ENCODE assay signal across 29 mouse cellular contexts in genomic region chr10:79838151-79838550, GRCm38 (mm10). TPM values are rescaled to one million over a fixed set of nuclear protein-coding genes. Genes with fewer than 3 reads are reported as not detected.
DNase-seq lines count a peak whose midpoint lies in the region; ATAC-seq and TF ChIP-seq lines count a peak whose summit lies in the region.
"Had no signal": no experiment of that assay in that cellular context is flagged by ENCODE, and none has a peak within 500 bp of the region (broad histone marks: within the 10 kb centered on the region; RNA-seq: fewer than 3 reads in every experiment).

No protein-coding gene starts in this region.

- no peak overlapping the region for H3K27ac ChIP-seq in kidney, embryonic 14.5 days (ENCODE audit: low read depth, low read length)
- no peak overlapping the region for H3K27ac ChIP-seq in liver, adult 2 months (replicated peaks; ENCODE audit: insufficient read depth, low read depth, low read length)
- H3K27ac ChIP-seq in liver, embryonic 12.5 days = no peak overlapping the region
- 0 out of 2 replicates have a peak overlapping the region, but pooled peaks have one; percentile 19 for H3K27ac ChIP-seq in bone marrow, adult 2 months (ENCODE audit: control insufficient read depth, insufficient read depth, low read depth, low read length, poor library complexity)
- no peak overlapping the region for H3K27ac ChIP-seq in midbrain, embryonic 10.5 days (replicated peaks)
- H3K27ac ChIP-seq: embryonic facial prominence, embryonic 12.5 days; heart, embryonic 15.5 days; hindbrain, embryonic 12.5 days; hindbrain, postnatal 0 days; intestine, embryonic 15.5 days; layer of hippocampus, adult 2 months; left cerebral cortex, adult 2 months; limb, embryonic 13.5 days; liver, embryonic 13.5 days; midbrain, embryonic 13.5 days; neural tube, embryonic 13.5 days had no signal

- H3K36me3 ChIP-seq in kidney, embryonic 14.5 days (ENCODE audit: control insufficient read depth, insufficient read depth, low read length) = no peaks in the 10 kb centered on the region
- no peaks in the 10 kb centered on the region for H3K36me3 ChIP-seq in liver, adult 2 months (ENCODE audit: control insufficient read depth, insufficient read depth, low read length)
- no peaks in the 10 kb centered on the region for H3K36me3 ChIP-seq in liver, embryonic 12.5 days
- no peaks in the 10 kb centered on the region for H3K36me3 ChIP-seq in midbrain, embryonic 10.5 days
- H3K36me3 ChIP-seq: embryonic facial prominence, embryonic 12.5 days; heart, embryonic 15.5 days; hindbrain, embryonic 12.5 days; intestine, embryonic 15.5 days; limb, embryonic 13.5 days; liver, embryonic 13.5 days; midbrain, embryonic 13.5 days; neural tube, embryonic 13.5 days had no signal

- TF ChIP-seq CTCF in liver, adult 2 months (IDR thresholded peaks at IDR 0.05; ENCODE audit: low read depth, low read length) = no peak
- TF ChIP-seq CTCF in bone marrow, adult 2 months (IDR thresholded peaks at IDR 0.05; ENCODE audit: control insufficient read depth, insufficient read depth, low read length) = no peak

- DNase-seq in kidney, adult 11 months = peak; percentile 27
- DNase-seq in liver, adult 2 months (ENCODE audit: extremely low read depth, low read depth, low spot score) = peak; percentile 38
- no peak for DNase-seq in midbrain, embryonic 10.5 days (ENCODE audit: low spot score)
- DNase-seq in heart, postnatal 4 days = no peak
- DNase-seq: adrenal gland, adult 8-10 months; cerebellum, adult 11-12 months; cerebellum, adult 9-11 months; embryo, embryonic 11 days; gastrocnemius, postnatal 25 days; liver, embryonic 13.5 days; lung, adult 18-20 months; lung, postnatal 10 days; right cerebral cortex, postnatal 4 days; thymus, postnatal 4 days had no signal

- H3K4me2 ChIP-seq in kidney, embryonic 14.5 days (replicated peaks; ENCODE audit: low read depth, low read length) = no peak overlapping the region
- no peak overlapping the region for H3K4me2 ChIP-seq in liver, embryonic 12.5 days
- H3K4me2 ChIP-seq: embryonic facial prominence, embryonic 12.5 days; heart, embryonic 15.5 days; hindbrain, embryonic 12.5 days; intestine, embryonic 15.5 days; limb, embryonic 13.5 days; liver, embryonic 13.5 days; midbrain, embryonic 13.5 days; neural tube, embryonic 13.5 days had no signal

- 60% methylated on average over 2 of the region's 2 CpGs for WGBS in kidney, embryonic 14.5 days
- 42% methylated on average over 2 of the region's 2 CpGs for WGBS in liver, adult 2 months
- WGBS in liver, embryonic 12.5 days (ENCODE audit: insufficient replicate concordance) = 25% methylated on average over 2 of the region's 2 CpGs
- 19% methylated on average over 2 of the region's 2 CpGs for WGBS in bone marrow, adult 2 months
- WGBS in midbrain, embryonic 10.5 days = 77% methylated on average over 2 of the region's 2 CpGs

- no peak for ATAC-seq in kidney, embryonic 14.5 days (ENCODE audit: low FRiP score, low TSS enrichment)
- ATAC-seq in liver, embryonic 12.5 days = no peak
- ATAC-seq: forebrain, embryonic 14.5 days; hindbrain, postnatal 0 days; intestine, embryonic 15.5 days; midbrain, embryonic 13.5 days had no signal

- no peaks in the 10 kb centered on the region for H3K27me3 ChIP-seq in kidney, embryonic 14.5 days (ENCODE audit: control insufficient read depth, insufficient read depth, low read length)
- H3K27me3 ChIP-seq in liver, adult 2 months (ENCODE audit: control insufficient read depth, insufficient read depth, low read length) = no peaks in the 10 kb centered on the region
- H3K27me3 ChIP-seq in liver, embryonic 12.5 days (replicated peaks) = no peaks in the 10 kb centered on the region
- H3K27me3 ChIP-seq in midbrain, embryonic 10.5 days (ENCODE audit: low read depth, poor library complexity, severe bottlenecking) = no peaks in the 10 kb centered on the region
- H3K27me3 ChIP-seq: embryonic facial prominence, embryonic 12.5 days; heart, embryonic 15.5 days; hindbrain, embryonic 12.5 days; intestine, embryonic 15.5 days; limb, embryonic 13.5 days; midbrain, embryonic 13.5 days; neural tube, embryonic 13.5 days had no signal

- H3K4me1 ChIP-seq in kidney, embryonic 14.5 days (ENCODE audit: control insufficient read depth, insufficient read depth, low read length) = peaks cover 7% of the 10 kb centered on the region; the same call in 1 of the 2 replicates
- 0 out of 2 replicates have a peak, but pooled peaks cover 2% of the 10 kb centered on the region for H3K4me1 ChIP-seq in liver, adult 2 months (ENCODE audit: control insufficient read depth, insufficient read depth, low read length)
- H3K4me1 ChIP-seq in liver, embryonic 12.5 days = peaks cover 22% of the 10 kb centered on the region
- peaks cover 2% of the 10 kb centered on the region; the same call in 1 of the 2 replicates for H3K4me1 ChIP-seq in bone marrow, adult 2 months (ENCODE audit: control insufficient read depth, insufficient read depth, low read length)
- peaks cover 21% of the 10 kb centered on the region for H3K4me1 ChIP-seq in midbrain, embryonic 10.5 days

- no peak for TF ChIP-seq POLR2A in liver, adult 2 months (IDR thresholded peaks at IDR 0.05; ENCODE audit: extremely low read depth, insufficient read depth, low read length)
- no peak for TF ChIP-seq POLR2A in bone marrow, adult 2 months (IDR thresholded peaks at IDR 0.05; ENCODE audit: borderline replicate concordance, control insufficient read depth, low read depth, low read length)

- H3K4me3 ChIP-seq in kidney, embryonic 14.5 days (ENCODE audit: low read length) = no peak overlapping the region
- no peak overlapping the region for H3K4me3 ChIP-seq in liver, adult 2 months (ENCODE audit: insufficient read depth, low read depth, low read length)
- H3K4me3 ChIP-seq in liver, embryonic 12.5 days = no peak overlapping the region
- no peak overlapping the region for H3K4me3 ChIP-seq in bone marrow, adult 2 months (replicated peaks; ENCODE audit: control insufficient read depth, low read depth, low read length)
- no peak overlapping the region; the same call in 1 of the 2 replicates for H3K4me3 ChIP-seq in midbrain, embryonic 10.5 days
- H3K4me3 ChIP-seq: embryonic facial prominence, embryonic 12.5 days; heart, embryonic 15.5 days; hindbrain, embryonic 12.5 days; intestine, embryonic 15.5 days; layer of hippocampus, adult 2 months; left cerebral cortex, adult 2 months; limb, embryonic 13.5 days; liver, embryonic 13.5 days; midbrain, embryonic 13.5 days; neural tube, embryonic 13.5 days had no signal

- no peaks in the 10 kb centered on the region for H3K79me2 ChIP-seq in liver, adult 2 months (ENCODE audit: control insufficient read depth, insufficient read depth, low read length)

- no peaks in the 10 kb centered on the region for H3K9me3 ChIP-seq in kidney, embryonic 14.5 days (ENCODE audit: control insufficient read depth, low read length)
- H3K9me3 ChIP-seq in liver, embryonic 12.5 days (replicated peaks) = no peaks in the 10 kb centered on the region
- H3K9me3 ChIP-seq in midbrain, embryonic 10.5 days (replicated peaks) = no peaks in the 10 kb centered on the region; the same call in 1 of the 2 replicates
- H3K9me3 ChIP-seq: embryonic facial prominence, embryonic 12.5 days; heart, embryonic 15.5 days; hindbrain, embryonic 12.5 days; intestine, embryonic 15.5 days; limb, embryonic 13.5 days; liver, embryonic 13.5 days; midbrain, embryonic 13.5 days; neural tube, embryonic 13.5 days had no signal

- H3K9ac ChIP-seq in kidney, embryonic 14.5 days (ENCODE audit: low read depth, low read length) = no peak overlapping the region
- H3K9ac ChIP-seq in liver, adult 2 months (ENCODE audit: low read depth, low read length) = no peak overlapping the region
- no peak overlapping the region for H3K9ac ChIP-seq in liver, embryonic 12.5 days
- H3K9ac ChIP-seq: embryonic facial prominence, embryonic 12.5 days; heart, embryonic 15.5 days; hindbrain, embryonic 12.5 days; intestine, embryonic 15.5 days; limb, embryonic 13.5 days; liver, embryonic 13.5 days; midbrain, embryonic 13.5 days; neural tube, embryonic 13.5 days had no signal

RNA-seq across cellular contexts. Expression of gene Ptbp1, which starts 16.1 kb away (rescaled TPM):
- 279 and 333 TPM in 2 replicates for polyA plus RNA-seq in kidney, embryonic 14.5 days (2014; fragmentation: Nextera tagmentation; extraction: Ambion mirVana)
- total RNA-seq in liver, adult 2 months (2014; rRNA removed) = 43.9 and 86.1 TPM in 2 replicates
- polyA plus RNA-seq in liver, adult 2 months (2012; rRNA removed) = 77.6 and 103 TPM in 2 replicates
- 207 and 211 TPM in 2 replicates for polyA plus RNA-seq in liver, embryonic 12.5 days (2016; fragmentation: Nextera tagmentation; extraction: Ambion mirVana)
- 113 and 188 TPM in 2 replicates for polyA plus RNA-seq in bone marrow, adult 2 months (2011; ENCODE audit: insufficient read depth, insufficient read length, low replicate concordance, missing spikeins)
- 296 and 334 TPM in 2 replicates for polyA plus RNA-seq in midbrain, embryonic 10.5 days (2016; fragmentation: Nextera tagmentation; extraction: Ambion mirVana)
- 100 to 1,000 TPM; 167 to 182 TPM for total RNA-seq in heart, postnatal 4 days (2021)

RNA-seq across cellular contexts. Expression of gene Misp, which starts 17.4 kb away (rescaled TPM):
- 4.1 and 9.0 TPM in 2 replicates for polyA plus RNA-seq in kidney, embryonic 14.5 days (2014; fragmentation: Nextera tagmentation; extraction: Ambion mirVana)
- 0.18 and 0.40 TPM in 2 replicates for total RNA-seq in liver, adult 2 months (2014; rRNA removed)
- polyA plus RNA-seq in liver, adult 2 months (2012; rRNA removed) = 0.16 and 0.51 TPM in 2 replicates
- polyA plus RNA-seq in liver, embryonic 12.5 days (2016; fragmentation: Nextera tagmentation; extraction: Ambion mirVana) = 0.49 and 0.54 TPM in 2 replicates
- not detected in 2 replicates for polyA plus RNA-seq in bone marrow, adult 2 months (2011; ENCODE audit: insufficient read depth, insufficient read length, low replicate concordance, missing spikeins)
- 0.46 and 0.67 TPM in 2 replicates for polyA plus RNA-seq in midbrain, embryonic 10.5 days (2016; fragmentation: Nextera tagmentation; extraction: Ambion mirVana)
- under 1 TPM; 0.14 to 0.45 TPM for total RNA-seq in heart, postnatal 4 days (2021)

RNA-seq across cellular contexts. Expression of gene Prtn3, which starts 36.1 kb away (rescaled TPM):
- 9.6 and 11.1 TPM in 2 replicates for polyA plus RNA-seq in kidney, embryonic 14.5 days (2014; fragmentation: Nextera tagmentation; extraction: Ambion mirVana)
- 0.40 TPM in 1 of 2 replicates, not detected in the other for total RNA-seq in liver, adult 2 months (2014; rRNA removed)
- polyA plus RNA-seq in liver, adult 2 months (2012; rRNA removed) = 0.20 and 1.1 TPM in 2 replicates
- polyA plus RNA-seq in liver, embryonic 12.5 days (2016; fragmentation: Nextera tagmentation; extraction: Ambion mirVana) = 38.4 and 38.6 TPM in 2 replicates
- polyA plus RNA-seq in bone marrow, adult 2 months (2011; ENCODE audit: insufficient read depth, insufficient read length, low replicate concordance, missing spikeins) = 143 and 259 TPM in 2 replicates
- 8.0 and 13.5 TPM in 2 replicates for polyA plus RNA-seq in midbrain, embryonic 10.5 days (2016; fragmentation: Nextera tagmentation; extraction: Ambion mirVana)
- not detected for total RNA-seq in heart, postnatal 4 days (2021)

RNA-seq across cellular contexts. Expression of gene Plppr3, which starts 36.3 kb away (rescaled TPM):
- 58.8 and 59.7 TPM in 2 replicates for polyA plus RNA-seq in kidney, embryonic 14.5 days (2014; fragmentation: Nextera tagmentation; extraction: Ambion mirVana)
- total RNA-seq in liver, adult 2 months (2014; rRNA removed) = under 0.01 TPM in 1 of 2 replicates, not detected in the other
- 0.38 and 0.47 TPM in 2 replicates for polyA plus RNA-seq in liver, adult 2 months (2012; rRNA removed)
- 8.2 and 10.0 TPM in 2 replicates for polyA plus RNA-seq in liver, embryonic 12.5 days (2016; fragmentation: Nextera tagmentation; extraction: Ambion mirVana)
- 16.4 and 32.4 TPM in 2 replicates for polyA plus RNA-seq in bone marrow, adult 2 months (2011; ENCODE audit: insufficient read depth, insufficient read length, low replicate concordance, missing spikeins)
- polyA plus RNA-seq in midbrain, embryonic 10.5 days (2016; fragmentation: Nextera tagmentation; extraction: Ambion mirVana) = 110 and 169 TPM in 2 replicates
- 1 to 10 TPM; 2.5 to 2.9 TPM for total RNA-seq in heart, postnatal 4 days (2021)
- total RNA-seq: heart, postnatal 25 days had no signal

RNA-seq across cellular contexts. Expression of gene Palm, which starts 44.8 kb away (rescaled TPM):
- polyA plus RNA-seq in kidney, embryonic 14.5 days (2014; fragmentation: Nextera tagmentation; extraction: Ambion mirVana) = 101 and 136 TPM in 2 replicates
- 0.81 and 0.92 TPM in 2 replicates for total RNA-seq in liver, adult 2 months (2014; rRNA removed)
- polyA plus RNA-seq in liver, adult 2 months (2012; rRNA removed) = 1.9 and 3.0 TPM in 2 replicates
- 12.4 and 13.2 TPM in 2 replicates for polyA plus RNA-seq in liver, embryonic 12.5 days (2016; fragmentation: Nextera tagmentation; extraction: Ambion mirVana)
- polyA plus RNA-seq in bone marrow, adult 2 months (2011; ENCODE audit: insufficient read depth, insufficient read length, low replicate concordance, missing spikeins) = 19.7 and 36.1 TPM in 2 replicates
- 130 and 153 TPM in 2 replicates for polyA plus RNA-seq in midbrain, embryonic 10.5 days (2016; fragmentation: Nextera tagmentation; extraction: Ambion mirVana)
- total RNA-seq in heart, postnatal 4 days (2021) = 10 to 100 TPM; 78.5 to 88.6 TPM

Comparison
In these comparisons a context has a peak if more than half of its experiments do, and no peak if none do; other contexts are left out.
1. DNase-seq: peak in kidney, adult 11 months (single experiment) and liver, adult 2 months (single experiment); none in midbrain, embryonic 10.5 days (single experiment) and heart, postnatal 4 days (single experiment).